Mouse (Mus musculus) layer of hippocampus, postnatal 14 days (tissue): ENCODE measurements around the gene Sprtn. TPM values are rescaled to one million over a fixed set of nuclear protein-coding genes. Genes with fewer than 3 reads are reported as not detected.

Experiments used
- DNase-seq, 2 experiments: peaks; one replicate each; pipeline ENCODE4 v3.0.0; 2021 to 2022; ENCODE audit warnings: low spot score in 2 of 2, mixed read lengths in 1 of 2
- total RNA-seq, 2 experiments: library from RNA; stranded (reverse); gene quantifications; 2 replicates each; pipeline ENCODE4 v1.2.3; 2021

Sprtn gene
- total RNA-seq, 2 experiments from 2014 or later: 12.8 to 14.3 TPM

DNA sequence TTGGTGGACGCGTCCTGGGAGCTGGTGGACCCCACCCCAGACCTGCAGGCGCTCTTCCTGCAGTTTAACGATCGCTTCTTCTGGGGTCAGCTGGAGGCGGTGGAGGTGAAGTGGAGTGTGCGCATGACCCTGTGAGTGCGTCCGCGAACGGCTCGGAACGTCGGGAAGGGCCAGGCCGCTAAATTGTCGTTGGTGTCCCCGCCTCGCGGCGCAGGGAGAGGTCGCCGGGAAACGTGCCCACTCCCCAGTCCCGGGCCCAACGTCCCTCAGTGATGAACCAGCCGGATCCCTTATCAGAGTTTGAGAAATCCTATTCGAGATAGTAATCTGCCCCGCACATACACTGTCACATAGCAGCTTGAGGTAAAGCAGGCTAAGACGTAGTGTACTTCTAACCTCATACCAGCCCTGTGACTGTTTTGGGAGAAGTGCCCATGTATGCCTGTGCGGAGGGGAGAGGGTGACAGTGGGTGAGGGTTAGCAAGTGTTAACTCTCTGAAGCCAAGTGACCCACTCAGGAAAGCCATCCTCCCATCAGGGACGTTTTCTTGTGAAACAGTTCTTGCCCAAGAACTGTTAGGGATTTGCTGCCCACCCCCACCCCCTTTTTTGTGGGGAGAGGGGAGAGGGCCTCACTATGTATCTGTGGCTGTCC lies 692 bp downstream of the Sprtn start:
- DNase-seq: no peak

DNA sequence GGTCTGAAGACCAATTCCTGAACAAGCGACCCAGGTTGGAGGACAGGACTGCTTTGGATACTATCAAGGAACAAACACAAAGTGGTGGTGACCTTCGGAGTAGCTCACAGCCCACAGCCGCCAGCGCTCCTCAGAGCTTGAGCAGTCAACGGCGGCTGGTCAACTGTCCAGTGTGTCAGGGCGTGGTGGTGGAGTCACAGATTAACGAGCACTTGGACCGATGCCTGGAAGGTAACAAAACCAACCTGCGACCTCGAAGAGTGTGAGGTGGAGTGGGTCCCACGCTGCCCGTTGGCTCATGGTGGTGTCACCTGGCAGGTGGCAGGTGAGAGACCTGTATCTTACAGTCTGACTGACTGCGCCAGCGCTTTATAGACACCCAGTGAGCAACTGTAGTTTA lies 5.5 kb downstream of the Sprtn start:
- DNase-seq: no peak

DNA sequence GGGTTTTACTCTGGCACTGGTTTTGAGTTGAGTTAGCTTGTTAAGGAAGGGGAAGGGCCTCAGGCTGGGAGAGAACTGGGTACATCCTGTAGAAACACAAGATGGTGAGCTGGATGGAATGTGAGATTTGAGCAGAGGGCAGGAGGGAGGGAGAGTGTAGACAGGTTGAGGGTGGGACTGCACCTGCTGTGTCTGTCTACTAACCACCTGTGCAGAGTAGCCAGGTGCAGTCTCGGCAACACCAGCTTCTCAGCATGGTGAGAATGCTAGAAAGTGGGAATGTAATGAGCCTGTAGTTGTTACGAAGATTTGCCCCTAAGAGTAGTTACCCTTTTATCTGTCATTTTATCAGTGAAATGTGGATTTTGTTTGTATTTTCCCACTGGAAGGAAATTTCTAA lies 7.8 kb downstream of the Sprtn start:
- DNase-seq: no peak

GRCm38 (mm10) chr8:124909936-124910335 lies 12.2 kb downstream of the Sprtn start:
- DNase-seq: no peak

GRCm38 (mm10) chr8:124910349-124910748 lies 12.7 kb downstream of the Sprtn start:
- no peak for DNase-seq

DNA sequence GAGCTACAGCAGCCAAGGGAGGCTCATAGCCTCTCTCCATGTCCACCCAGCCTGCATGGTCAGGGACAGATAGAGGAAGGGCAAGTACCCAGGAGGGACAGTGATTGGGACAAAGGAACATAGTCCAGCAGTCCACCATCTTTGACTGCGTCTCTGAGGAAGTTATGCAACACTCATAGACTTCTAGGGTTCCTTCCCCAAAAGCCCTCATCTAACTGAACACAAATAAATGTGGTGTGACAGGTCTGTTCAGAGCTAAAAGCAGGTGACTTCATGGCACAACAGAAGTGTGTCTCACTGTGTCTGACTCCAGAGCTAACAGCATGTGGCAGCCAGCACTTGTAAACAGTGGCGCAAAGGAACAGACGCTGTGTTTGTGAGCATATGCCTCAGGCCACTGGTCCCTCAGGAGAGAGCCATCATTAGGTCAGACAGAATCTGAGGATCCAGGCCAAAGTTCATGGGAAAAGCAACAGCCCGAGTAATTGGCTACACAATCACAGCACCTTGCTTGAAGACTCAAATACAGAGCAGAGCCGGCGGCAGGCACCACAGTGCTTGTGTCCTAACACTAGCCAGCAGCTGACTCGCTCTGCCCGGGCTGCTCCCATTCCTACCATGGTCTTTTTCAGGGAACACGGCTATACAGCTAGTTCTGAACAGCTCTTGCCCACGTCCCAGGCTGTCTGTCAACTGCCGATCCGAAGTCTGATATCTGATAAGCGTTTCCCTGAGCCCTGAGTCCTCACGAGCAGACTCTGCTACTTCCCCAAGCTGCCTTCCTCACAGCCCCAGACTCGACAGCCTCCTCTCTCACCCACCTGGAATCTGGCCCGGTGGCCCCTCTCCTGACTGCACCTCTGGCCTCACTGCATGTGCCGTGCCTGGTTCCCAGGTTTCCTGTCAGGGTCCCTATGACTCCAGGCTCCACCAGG lies 14.5 kb downstream of the Sprtn start:
- no peak for DNase-seq

DNA sequence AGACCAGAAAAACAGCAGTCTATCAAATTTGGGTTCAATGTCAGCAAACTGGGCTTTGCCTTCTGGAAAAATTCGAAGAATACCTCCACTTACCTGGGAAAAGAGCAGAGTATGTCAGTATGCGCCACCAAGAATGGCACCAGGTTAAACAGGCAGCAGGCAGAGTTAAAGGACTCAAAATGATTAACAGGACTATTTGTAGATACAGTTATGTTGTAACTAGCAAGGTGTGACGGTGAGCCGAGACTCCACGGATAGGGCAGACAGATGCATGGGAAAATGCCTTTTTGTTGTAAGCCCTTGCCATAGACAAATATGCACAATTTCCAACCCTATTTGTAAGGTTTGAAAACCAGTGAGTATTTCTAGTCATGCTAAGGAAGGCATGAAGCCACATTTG lies 16.4 kb downstream of the Sprtn start:
- DNase-seq: no peak

- DNase-seq: no peak
These were observed 20.2 kb downstream of the Sprtn start for GRCm38 (mm10) chr8:124917741-124918484.

DNA sequence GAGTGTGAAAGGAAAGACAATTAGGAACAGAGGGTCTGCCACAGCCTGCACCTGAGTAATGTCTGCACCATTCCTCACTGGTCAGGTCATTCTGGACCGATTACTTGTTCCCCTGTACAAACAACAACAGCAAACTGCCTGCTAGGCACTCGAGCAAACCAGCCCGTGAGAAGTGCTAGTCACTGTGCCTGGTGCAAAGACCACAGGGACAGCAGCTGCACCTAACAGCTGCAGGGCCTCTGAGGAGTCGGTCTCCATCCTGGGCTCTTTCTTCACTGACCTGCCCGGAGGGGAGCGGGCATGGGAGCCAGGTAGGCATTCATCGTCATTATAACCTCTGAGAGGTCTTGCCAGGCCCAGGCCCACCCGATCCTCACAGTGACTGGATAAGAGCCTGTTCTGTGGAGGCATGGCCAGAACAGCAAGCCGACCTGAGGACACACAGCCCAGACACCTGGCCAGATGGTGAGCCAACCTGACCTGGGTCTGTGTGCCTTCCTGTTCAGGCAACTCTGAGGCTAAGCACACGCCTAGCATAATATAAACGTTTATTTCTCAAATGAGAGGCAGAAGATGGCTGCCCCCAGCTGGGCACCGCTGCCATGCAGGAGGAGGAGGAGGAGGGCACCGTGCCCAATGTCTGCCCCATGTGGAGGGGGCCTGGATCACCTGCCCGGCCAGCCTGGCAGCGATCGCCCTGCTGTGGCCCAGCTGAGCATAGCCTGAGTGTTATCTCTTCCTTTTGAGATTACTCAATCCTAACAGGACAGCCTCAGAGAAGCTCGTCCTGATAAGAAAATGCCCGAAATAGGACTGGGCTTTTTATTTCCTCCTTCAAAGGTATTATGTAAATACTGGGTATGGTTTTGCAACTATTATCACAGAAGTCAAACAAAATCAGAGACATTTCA lies 23.9 kb downstream of the Sprtn start:
- DNase-seq: no peak

DNA sequence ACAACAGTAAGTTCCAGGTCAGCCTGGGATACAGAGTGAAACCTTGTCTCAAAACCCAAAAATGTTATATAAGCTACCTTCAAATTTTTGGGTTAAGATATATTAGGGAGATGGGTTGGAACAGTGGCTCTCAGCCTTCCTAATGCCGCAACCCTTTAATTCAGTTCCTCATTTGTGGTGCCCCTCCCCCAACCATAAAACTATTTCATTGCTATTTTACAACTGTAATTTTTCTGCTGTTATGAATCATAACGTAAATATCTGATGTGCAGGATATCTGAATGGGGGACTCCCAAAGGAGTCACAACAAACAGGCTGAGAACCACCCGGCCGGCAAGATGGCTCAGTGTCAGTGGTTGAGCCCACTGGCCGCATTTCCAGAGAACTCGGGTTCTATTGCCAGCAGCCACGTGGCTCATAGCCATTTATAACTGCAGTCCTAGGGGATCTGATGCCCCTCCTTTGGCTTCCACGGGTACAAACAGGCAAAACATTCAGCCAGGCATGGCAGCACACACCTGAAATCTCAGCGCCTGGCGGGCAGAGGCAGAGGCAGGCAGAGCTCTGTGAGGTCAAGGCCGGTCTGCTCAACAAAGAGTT lies 24.9 kb downstream of the Sprtn start:
- DNase-seq: no peak

GRCm38 (mm10) chr8:124923971-124924652 lies 26.4 kb downstream of the Sprtn start:
- no peak for DNase-seq

GRCm38 (mm10) chr8:124925544-124926266 lies 28.0 kb downstream of the Sprtn start:
- no peak for DNase-seq

DNA sequence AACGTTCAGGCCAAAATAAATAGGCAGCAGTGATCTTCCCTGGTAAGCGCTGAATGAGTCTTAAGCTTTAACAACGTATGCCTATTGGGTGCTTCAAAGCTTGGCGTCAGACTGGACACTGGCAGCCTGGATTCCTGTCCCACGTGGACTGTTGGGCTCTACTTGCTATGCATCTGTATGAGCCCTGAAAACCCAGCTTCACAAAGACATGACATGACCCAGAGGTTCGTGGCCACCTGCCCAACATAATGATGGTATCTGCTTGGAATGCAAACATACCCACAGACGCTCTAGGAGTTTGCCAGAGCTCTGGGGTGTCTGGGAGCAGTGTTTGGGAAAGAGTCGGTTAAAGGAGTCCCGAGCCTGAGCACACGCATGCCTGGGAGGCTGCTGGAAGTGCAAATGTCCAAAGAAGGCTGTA lies 28.7 kb downstream of the Sprtn start:
- DNase-seq: no peak

DNA sequence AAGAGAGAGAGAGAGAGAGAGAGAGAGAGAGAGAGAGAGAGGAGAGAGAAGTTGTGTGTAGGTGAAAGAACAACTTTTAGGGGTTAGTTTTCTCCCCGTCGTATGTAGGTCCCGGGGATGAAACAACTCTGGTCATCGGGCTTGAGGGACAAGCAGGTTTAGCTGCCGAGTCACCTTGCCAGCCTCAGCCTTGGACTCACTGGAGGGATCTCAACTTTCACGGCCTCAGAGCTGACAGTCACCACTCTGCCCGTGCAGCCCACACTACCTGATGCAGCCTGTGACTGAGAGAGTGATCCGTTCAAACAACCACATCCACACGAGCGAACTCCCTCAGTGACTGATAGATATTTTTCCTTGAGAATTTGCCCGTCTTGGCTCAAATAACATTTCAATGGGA lies 31.3 kb downstream of the Sprtn start:
- DNase-seq: no peak

DNA sequence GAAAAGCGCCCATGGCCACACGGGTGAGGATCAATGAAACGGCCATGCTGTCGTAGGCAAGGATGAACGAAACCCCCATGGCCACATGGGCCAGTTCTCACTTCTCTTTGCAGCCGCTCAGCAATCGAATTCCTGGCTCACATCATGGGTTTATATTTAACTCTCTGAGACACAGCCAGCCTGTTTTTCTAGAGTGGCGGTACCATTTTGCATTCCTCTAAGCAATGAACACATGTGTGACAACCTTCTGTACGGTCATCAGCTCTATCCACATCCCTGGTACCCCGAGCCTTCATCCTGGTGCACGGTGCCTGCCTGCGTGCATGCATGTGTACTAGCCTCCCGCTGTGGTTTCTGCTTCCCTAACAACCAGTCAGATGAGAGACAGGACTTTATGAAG lies 32.4 kb downstream of the Sprtn start:
- DNase-seq: no peak

GRCm38 (mm10) chr8:124930649-124931048 lies 33.0 kb downstream of the Sprtn start:
- no peak for DNase-seq

GRCm38 (mm10) chr8:124932435-124932834 lies 34.7 kb downstream of the Sprtn start:
- DNase-seq: no peak

GRCm38 (mm10) chr8:124935116-124935515 lies 37.4 kb downstream of the Sprtn start:
- DNase-seq: no peak

DNA sequence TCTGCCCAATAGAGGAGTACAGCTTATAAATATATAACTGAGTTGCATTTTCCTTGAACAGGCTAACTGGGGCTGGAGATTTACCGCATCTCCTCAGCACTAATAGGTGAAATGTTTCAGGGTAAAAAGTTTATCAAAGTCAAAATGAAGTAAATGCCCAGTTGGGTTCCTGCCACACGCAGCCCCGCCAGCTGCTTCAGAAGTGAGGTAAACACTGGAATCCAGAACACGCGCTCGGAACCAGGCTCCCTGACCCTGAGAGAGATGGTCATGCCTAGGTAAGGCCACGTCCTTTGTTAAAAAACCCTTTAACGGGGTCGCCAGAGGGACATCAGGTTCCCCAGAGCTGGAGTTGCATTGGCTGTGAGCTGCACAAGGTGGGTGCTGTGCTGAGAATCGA lies 39.0 kb downstream of the Sprtn start:
- no peak for DNase-seq
